Mouse (Mus musculus) forebrain, embryonic 15.5 days (tissue): ENCODE data around the gene Clec18a. TPM values are rescaled to one million over a fixed set of nuclear protein-coding genes. Genes with fewer than 3 reads are reported as not detected.
"Not testable (repeated sequence)": the region's sequence is repeated elsewhere in the genome, so short reads cannot be mapped to it uniquely, and the experiment has no call there.

Experiments
- ATAC-seq: fragments of 200-750 bp; cut with Nextera tagmentation; replicated peaks from 2 replicates; pipeline ENCODE4 v1.8.0; 2017; ENCODE audit warnings: mild to moderate bottlenecking, moderate TSS enrichment, moderate library complexity
- H3K27ac ChIP-seq: fragments of 300-500 bp; sonication (generic); replicated peaks from 2 replicates; pipeline ENCODE4 v1.5.1; 2015; ENCODE audit warnings: mild to moderate bottlenecking, inconsistent platforms
- H3K27me3 ChIP-seq: fragments of 300-500 bp; sonication (generic); 2 replicates; pipeline ENCODE4 v1.6.1; 2015; ENCODE audit warnings: inconsistent platforms
- H3K36me3 ChIP-seq: fragments of 300-500 bp; sonication (generic); 2 replicates; pipeline ENCODE4 v1.6.1; 2015; ENCODE audit warnings: mild to moderate bottlenecking, inconsistent platforms
- H3K4me1 ChIP-seq: fragments of 300-500 bp; sonication (generic); 2 replicates; pipeline ENCODE4 v1.6.1; 2015; ENCODE audit warnings: inconsistent platforms
- H3K4me2 ChIP-seq: fragments of 300-500 bp; sonication (generic); replicated peaks from 2 replicates; pipeline ENCODE4 v1.6.1; 2015; ENCODE audit warnings: mild to moderate bottlenecking, inconsistent platforms
- H3K4me3 ChIP-seq: fragments of 300-500 bp; sonication (generic); 2 replicates; pipeline ENCODE4 v1.5.1; 2015; ENCODE audit warnings: mild to moderate bottlenecking, inconsistent platforms
- H3K9ac ChIP-seq: fragments of 300-500 bp; sonication (generic); replicated peaks from 2 replicates; pipeline ENCODE4 v1.6.1; 2015; ENCODE audit warnings: mild to moderate bottlenecking, inconsistent platforms
- H3K9me3 ChIP-seq: fragments of 300-500 bp; sonication (generic); 2 replicates; pipeline ENCODE4 v1.6.1; 2016; ENCODE audit warnings: inconsistent platforms
- WGBS: fragments of 180-500 bp; shearing (Covaris S2); methylation state at CpG from one replicate; pipeline ENCODE4 v1.1.7; 2015; ENCODE audit warnings: mixed read lengths; 5-methylcytosine and 5-hydroxymethylcytosine counted together
- polyA plus RNA-seq: library from polyadenylated mRNA; unstranded; fragments of >200 nt; fragmentation: Nextera tagmentation; extraction: Ambion mirVana; gene quantifications from 2 replicates; pipeline ENCODE4 v1.2.1, GENCODE M21; 2015

Gene Clec18a
- polyA plus RNA-seq, 1 experiment from 2014 or later = 0.60 TPM

- no peaks in the 10 kb centered on the region for H3K27me3 ChIP-seq
- H3K4me3 ChIP-seq = no peak overlapping the region
- no peaks in the 10 kb centered on the region for H3K4me1 ChIP-seq
- H3K9ac ChIP-seq = no peak overlapping the region
- H3K4me2 ChIP-seq = no peak overlapping the region
- H3K27ac ChIP-seq = no peak overlapping the region
- ATAC-seq = no peak
- no peaks in the 10 kb centered on the region for H3K36me3 ChIP-seq
- no peaks in the 10 kb centered on the region for H3K9me3 ChIP-seq
- 67% methylated on average over 3 of the region's 3 CpGs for WGBS
Observed at GRCm38 (mm10) chr8:111075926-111076325, 16.3 kb downstream of the Clec18a start.

GRCm38 (mm10) chr8:111068660-111069059 is 23.6 kb downstream of the Clec18a start:
- not testable (repeated sequence) for H3K4me3 ChIP-seq, ATAC-seq, H3K36me3 ChIP-seq, H3K9me3 ChIP-seq, H3K4me1 ChIP-seq, H3K27ac ChIP-seq, H3K27me3 ChIP-seq, H3K4me2 ChIP-seq, H3K9ac ChIP-seq
- WGBS = 94% methylated on average over 9 of the region's 9 CpGs

GRCm38 (mm10) chr8:111067439-111067838 is 24.8 kb downstream of the Clec18a start:
- no peak overlapping the region for H3K9ac ChIP-seq
- H3K36me3 ChIP-seq = no peaks in the 10 kb centered on the region
- no peaks in the 10 kb centered on the region for H3K9me3 ChIP-seq
- 28% methylated on average over 10 of the region's 10 CpGs for WGBS
- no peak overlapping the region for H3K4me3 ChIP-seq
- peaks cover 5% of the 10 kb centered on the region for H3K4me1 ChIP-seq
- no peak overlapping the region for H3K4me2 ChIP-seq
- H3K27me3 ChIP-seq = no peaks in the 10 kb centered on the region
- no peak overlapping the region for H3K27ac ChIP-seq
- ATAC-seq = no peak

- H3K27me3 ChIP-seq = no peaks in the 10 kb centered on the region
- no peak for ATAC-seq
- H3K4me1 ChIP-seq = peaks cover 10% of the 10 kb centered on the region
- H3K36me3 ChIP-seq = no peaks in the 10 kb centered on the region
- H3K9me3 ChIP-seq = no peaks in the 10 kb centered on the region
- no peak overlapping the region for H3K4me3 ChIP-seq
- 71% methylated on average over 4 of the region's 4 CpGs for whole genome bisulfite sequencing
- no peak overlapping the region for H3K27ac ChIP-seq
- H3K9ac ChIP-seq = no peak overlapping the region
- no peak overlapping the region for H3K4me2 ChIP-seq
Observed at GRCm38 (mm10) chr8:111066308-111066707, 25.9 kb downstream of the Clec18a start.

- no peak overlapping the region for H3K9ac ChIP-seq
- 41% methylated on average over 2 of the region's 2 CpGs for WGBS
- ATAC-seq = no peak
- no peaks in the 10 kb centered on the region for H3K27me3 ChIP-seq
- H3K4me3 ChIP-seq = peak overlapping the region; percentile 91
- H3K4me1 ChIP-seq = peaks cover 18% of the 10 kb centered on the region
- H3K4me2 ChIP-seq = peak overlapping the region; percentile 73
- H3K36me3 ChIP-seq = 0 out of 2 replicates have a peak, but pooled peaks cover 4% of the 10 kb centered on the region
- H3K27ac ChIP-seq = peak overlapping the region; percentile 55; the same call in 1 of the 2 replicates
- H3K9me3 ChIP-seq = no peaks in the 10 kb centered on the region
Observed at GRCm38 (mm10) chr8:111062893-111063292, 29.3 kb downstream of the Clec18a start.

- under 1% methylated on average over 27 of the region's 27 CpGs for WGBS
- peak overlapping the region; percentile 93 for H3K27ac ChIP-seq
- ATAC-seq = peak; percentile 89
Observed at GRCm38 (mm10) chr8:111062072-111062757, 30.0 kb downstream of the Clec18a start.

GRCm38 (mm10) chr8:111061688-111062071 is 30.5 kb downstream of the Clec18a start:
- Histone ChIP-seq H3K27ac (peak overlapping the region; percentile 93), H3K27me3 (no peaks in the 10 kb centered on the region), H3K9me3 (no peaks in the 10 kb centered on the region), H3K4me1 (peaks cover 30% of the 10 kb centered on the region), H3K4me3 (peak overlapping the region; percentile 91), H3K36me3 (0 out of 2 replicates have a peak, but pooled peaks cover 5% of the 10 kb centered on the region), H3K4me2 (peak overlapping the region; percentile 73), H3K9ac (peak overlapping the region; percentile 82)
- ATAC-seq = no peak; the same call in 1 of the 2 replicates
- under 1% methylated on average over 14 of the region's 14 CpGs for WGBS

More at GRCm38 (mm10) chr8:111062072-111062757, 30.0 kb downstream of the Clec18a start:
- Histone ChIP-seq H3K4me1 (peaks cover 25% of the 10 kb centered on the region), H3K27me3 (no peaks in the 10 kb centered on the region), H3K9ac (peak overlapping the region; percentile 82), H3K36me3 (0 out of 2 replicates have a peak, but pooled peaks cover 5% of the 10 kb centered on the region), H3K4me3 (peak overlapping the region; percentile 91), H3K4me2 (peak overlapping the region; percentile 73), H3K9me3 (no peaks in the 10 kb centered on the region)

- 83% methylated on average over 2 of the region's 2 CpGs for WGBS
- Histone ChIP-seq H3K4me2 (no peak overlapping the region), H3K27ac (no peak overlapping the region), H3K36me3 (peaks cover 21% of the 10 kb centered on the region), H3K9ac (no peak overlapping the region), H3K4me1 (peaks cover 30% of the 10 kb centered on the region), H3K27me3 (no peaks in the 10 kb centered on the region), H3K4me3 (no peak overlapping the region), H3K9me3 (no peaks in the 10 kb centered on the region)
- ATAC-seq = no peak
Observed at GRCm38 (mm10) chr8:111058946-111059572, 33.2 kb downstream of the Clec18a start.

- Histone ChIP-seq H3K4me3 (peak overlapping the region; percentile 98), H3K9me3 (no peaks in the 10 kb centered on the region), H3K36me3 (peaks cover 44% of the 10 kb centered on the region), H3K27me3 (no peaks in the 10 kb centered on the region), H3K4me1 (peaks cover 25% of the 10 kb centered on the region), H3K4me2 (peak overlapping the region; percentile 99), H3K9ac (peak overlapping the region; percentile 80), H3K27ac (peak overlapping the region; percentile 78)
- peak; percentile 46 for ATAC-seq
- WGBS = under 1% methylated on average over 59 of the region's 63 CpGs
Observed at GRCm38 (mm10) chr8:111056691-111057293, 35.4 kb downstream of the Clec18a start.

- peak within 1 kb of the TSS; percentile 99 for H3K4me2 ChIP-seq
- peak within 1 kb of the TSS; percentile 78 for H3K27ac ChIP-seq
- H3K9me3 ChIP-seq = no peaks in the 10 kb centered on the region
- peak within 1 kb of the TSS; percentile 80 for H3K9ac ChIP-seq
- peaks cover 19% of the 10 kb centered on the region for H3K4me1 ChIP-seq
- WGBS = under 1% methylated on average over 58 of the region's 68 CpGs
- peaks cover 50% of the 10 kb centered on the region for H3K36me3 ChIP-seq
- peak within 1 kb of the TSS; percentile 98 for H3K4me3 ChIP-seq
- peak; percentile 97 for ATAC-seq
- no peaks in the 10 kb centered on the region for H3K27me3 ChIP-seq
Observed at GRCm38 (mm10) chr8:111056158-111056663, 36.0 kb downstream of the Clec18a start, which contains the start of gene Exosc6. Gene Exosc6 (plus strand): TSS chr8:111056339.

- H3K9ac ChIP-seq = no peak overlapping the region
- peaks cover 54% of the 10 kb centered on the region for H3K36me3 ChIP-seq
- WGBS = 70% methylated on average over 2 of the region's 2 CpGs
- peak overlapping the region; percentile 98; the same call in 1 of the 2 replicates for H3K4me3 ChIP-seq
- H3K9me3 ChIP-seq = no peaks in the 10 kb centered on the region
- no peak overlapping the region for H3K4me2 ChIP-seq
- H3K27ac ChIP-seq = no peak overlapping the region
- peaks cover 14% of the 10 kb centered on the region for H3K4me1 ChIP-seq
- ATAC-seq = peak; percentile 42; the same call in 1 of the 2 replicates
- no peaks in the 10 kb centered on the region for H3K27me3 ChIP-seq
Observed at GRCm38 (mm10) chr8:111055661-111056060, 36.6 kb downstream of the Clec18a start.
